Mouse (Mus musculus) liver, adult 2 months (tissue): Measurements from ENCODE around the gene Rce1.

ENCODE experiments used
- CTCF ChIP-seq: fragments of 200-500 bp; IDR thresholded peaks from 2 replicates; pipeline ENCODE4 v1.5.1; 2011; ENCODE audit warnings: low read depth, low read length, control low read depth
- POLR2A ChIP-seq: fragments of 200-500 bp; IDR thresholded peaks from 2 replicates; pipeline ENCODE4 v1.6.1; 2011; ENCODE audit warnings: low read length, control low read depth; ENCODE audit not compliant: insufficient read depth; ENCODE audit errors: extremely low read depth

DNA sequence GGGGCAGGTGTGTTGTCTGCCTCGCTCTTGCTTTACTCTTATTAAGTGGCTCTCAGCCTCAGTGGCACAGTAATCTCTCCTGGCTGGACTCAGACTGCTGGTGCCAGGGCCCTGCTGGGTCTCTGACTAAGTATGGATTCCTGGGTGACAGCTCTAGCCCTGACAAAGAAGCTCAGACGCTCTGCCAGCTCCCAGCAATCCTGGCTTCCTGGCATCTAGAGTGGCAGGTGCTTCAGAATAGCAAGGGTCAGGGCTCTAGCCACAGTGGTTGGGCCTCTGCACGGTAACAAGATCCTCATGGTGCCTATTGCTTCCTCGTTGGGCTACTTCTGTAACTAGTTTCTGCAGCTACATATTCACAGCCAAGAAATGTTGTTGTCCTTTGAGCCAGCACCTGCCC is 15.3 kb downstream of the Rce1 start:
- no peak for TF ChIP-seq CTCF
- no peak for TF ChIP-seq POLR2A
